Mouse (Mus musculus): ENCODE results near the gene Sptbn4.

GRCm38 (mm10) chr7:27330709-27331540 is 116.6 kb downstream of the Sptbn4 start:
- TF ChIP-seq ZC3H11A (IDR thresholded peaks at IDR 0.05; ENCODE audit: borderline replicate concordance, low read depth, low read length) (no peak), MAFK (IDR thresholded peaks at IDR 0.05; ENCODE audit: insufficient read depth, low read depth, low read length) (no peak)

All from ES-E14 (cell line).